Mouse (Mus musculus) spleen, postnatal 10 days (tissue): ENCODE data around the gene Ercc1.

Experiments
- DNase-seq, 2 experiments: peaks; one replicate each; pipeline ENCODE4 v3.0.0; 2021 to 2022; ENCODE audit warnings: low spot score in 2 of 2

Gene Ercc1

GRCm38 (mm10) chr7:19337122-19337521, 7.5 kb upstream of the Ercc1 start:
- DNase-seq, result no peak

- no peak for DNase-seq
Measured at GRCm38 (mm10) chr7:19338060-19338459, 6.5 kb upstream of the Ercc1 start.

DNA sequence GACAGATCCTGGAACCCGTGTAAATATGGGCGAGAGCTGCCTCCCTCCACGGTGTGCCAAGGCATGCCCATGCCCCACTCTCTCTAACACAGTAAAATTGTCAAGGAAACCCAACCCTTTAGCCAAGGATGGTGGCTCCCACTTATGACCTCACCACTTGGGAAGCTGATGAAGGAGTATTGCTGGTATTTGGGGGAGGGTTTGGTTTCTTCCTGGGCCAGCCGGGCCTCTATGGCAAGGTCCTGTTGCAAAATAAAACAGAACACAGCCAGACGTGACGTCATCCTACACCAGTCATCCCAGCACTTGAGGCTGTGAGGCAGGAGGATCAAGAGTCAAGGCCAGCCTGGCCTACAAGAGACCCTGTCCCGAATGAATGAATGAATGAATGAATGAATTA, 6.0 kb upstream of the Ercc1 start:
- no peak for DNase-seq

DNA sequence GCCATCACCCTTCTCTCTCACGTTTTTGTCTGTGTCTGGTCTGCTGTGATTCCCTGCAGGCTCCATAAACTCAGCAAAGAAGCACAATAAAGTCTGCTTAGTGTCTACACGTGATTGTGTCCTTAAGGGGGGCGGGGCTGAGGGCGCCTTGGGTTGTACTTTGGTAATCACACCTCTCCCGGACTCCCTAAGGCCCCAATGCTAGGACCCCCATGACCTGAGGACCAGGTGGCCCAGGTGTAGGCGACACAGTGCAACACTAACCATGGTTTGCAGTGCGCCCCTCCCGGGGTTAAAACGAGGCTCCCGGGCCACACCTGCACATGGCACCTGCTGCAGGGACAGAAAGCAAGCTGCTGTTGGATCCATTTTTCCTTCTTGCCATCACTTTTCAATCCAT, 3.3 kb upstream of the Ercc1 start:
- no peak for DNase-seq

DNA sequence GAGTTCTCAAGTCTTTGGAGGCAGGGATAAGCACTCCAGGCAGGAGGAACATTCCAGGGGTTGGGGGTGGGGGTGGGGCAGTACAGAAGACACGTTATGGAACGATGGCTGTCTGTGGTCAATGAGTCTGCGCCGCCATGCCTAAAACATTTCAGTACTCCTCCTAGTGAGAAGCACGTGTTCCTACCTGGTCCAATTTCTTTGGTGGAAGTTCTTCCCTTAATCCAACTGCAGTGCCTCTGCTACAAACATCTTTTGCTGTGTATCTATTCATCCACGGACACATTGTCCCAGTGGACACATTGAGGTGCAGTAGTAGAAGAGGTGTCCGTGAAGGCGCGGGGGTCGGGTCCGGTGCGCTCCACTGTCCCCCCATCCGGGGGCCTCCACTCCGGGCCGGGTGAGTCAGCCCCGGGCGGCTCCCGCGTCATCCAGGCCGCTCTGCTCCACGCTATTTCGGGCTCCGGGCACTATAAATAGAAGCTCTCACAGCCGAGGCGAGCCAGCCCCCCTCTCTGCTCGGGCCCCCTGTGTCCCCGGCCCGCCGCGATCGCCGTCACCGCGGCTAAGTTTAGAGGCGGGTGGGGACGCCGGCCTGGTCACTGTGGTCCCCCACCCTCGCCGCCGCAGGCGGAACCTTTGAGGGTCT, 2.7 kb upstream of the Ercc1 start:
- no peak for DNase-seq

DNA sequence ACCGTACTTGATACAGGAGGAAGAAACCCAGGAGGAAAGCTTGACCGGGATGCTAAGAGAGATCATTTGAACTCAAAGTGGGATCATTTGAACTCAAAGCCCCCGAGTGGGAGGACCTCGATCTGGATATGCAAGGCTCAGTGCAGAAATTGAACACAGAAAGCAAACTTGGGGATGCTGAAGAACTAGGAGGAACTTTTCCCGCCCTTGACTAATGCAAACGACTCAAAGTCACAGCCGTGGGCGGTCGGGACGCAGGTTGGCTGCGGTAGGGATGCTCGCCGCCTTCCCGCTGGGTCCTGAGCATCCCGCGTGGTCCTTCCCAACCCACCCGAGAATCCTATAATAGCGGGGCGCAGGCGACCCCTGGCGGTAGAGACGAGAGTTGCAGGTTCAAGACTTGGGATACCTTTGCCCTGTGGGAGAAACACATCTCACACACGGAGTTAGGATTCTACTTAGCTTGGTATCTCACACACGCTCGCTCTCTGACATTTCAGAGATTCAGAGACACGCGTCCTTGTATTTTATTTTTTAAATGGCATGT, 2.0 kb upstream of the Ercc1 start:
- DNase-seq, result peak; percentile 80 to 82

GRCm38 (mm10) chr7:19343210-19343808, 1.3 kb upstream of the Ercc1 start:
- DNase-seq, result peak; percentile 66 to 84

GRCm38 (mm10) chr7:19344938-19345471, 427 bp downstream of the Ercc1 start:
- DNase-seq, result peak; percentile 90 to 98

DNA sequence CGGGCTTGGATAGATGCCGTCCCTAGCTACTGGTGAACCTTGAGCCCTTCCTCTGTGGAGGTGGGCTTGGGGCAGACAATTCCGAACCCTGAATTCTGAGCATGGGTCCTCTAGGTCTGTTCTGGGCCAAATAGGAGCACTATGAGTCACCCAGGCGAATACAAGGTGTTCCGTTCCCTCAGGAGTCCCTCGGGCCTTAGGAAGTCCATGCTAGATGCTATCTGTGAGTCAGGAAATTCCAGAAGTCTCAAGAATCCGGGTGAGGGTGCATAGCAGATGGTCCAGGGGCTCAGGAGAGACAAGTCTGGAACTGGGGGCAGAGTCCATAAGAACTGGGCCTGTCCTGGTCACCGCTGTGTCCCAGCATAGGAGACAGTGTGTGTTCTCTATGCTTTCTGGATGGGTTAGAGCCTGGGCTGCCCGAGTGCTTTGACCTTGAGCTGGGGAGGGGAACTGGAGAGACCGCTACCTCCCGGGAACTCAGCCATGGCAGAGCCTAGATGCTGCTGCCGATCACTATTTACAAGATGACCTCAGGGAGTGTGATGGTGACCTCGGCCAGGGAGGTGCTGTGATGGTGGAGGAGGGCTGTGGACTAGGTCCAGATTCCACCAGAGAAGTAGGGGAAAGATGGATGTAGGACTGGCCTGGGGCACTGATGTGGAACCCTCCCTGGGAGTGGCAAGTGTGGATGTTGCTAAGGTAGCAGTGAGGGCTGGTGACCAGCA, 4.8 kb downstream of the Ercc1 start:
- DNase-seq, result no peak

DNA sequence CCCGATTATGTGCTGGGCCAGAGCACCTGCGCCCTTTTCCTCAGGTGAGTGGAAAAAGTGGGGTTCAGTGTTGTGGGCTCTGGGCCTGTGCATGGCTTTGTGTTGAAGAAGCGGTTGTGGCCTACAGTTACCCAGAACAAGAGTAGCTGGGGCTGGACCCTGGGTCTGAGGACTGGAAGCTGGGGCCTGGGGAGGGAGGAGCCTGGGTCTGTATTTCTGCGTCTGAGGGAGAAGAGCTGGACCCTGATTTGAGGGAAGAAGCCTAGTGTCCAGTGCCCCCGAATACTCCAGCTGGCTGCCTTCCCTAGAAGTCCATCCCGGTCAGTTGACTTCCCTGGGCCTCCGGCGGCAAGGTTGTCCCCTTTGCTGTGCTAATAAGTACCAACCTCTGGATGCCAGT, 5.6 kb downstream of the Ercc1 start:
- no peak for DNase-seq

DNA sequence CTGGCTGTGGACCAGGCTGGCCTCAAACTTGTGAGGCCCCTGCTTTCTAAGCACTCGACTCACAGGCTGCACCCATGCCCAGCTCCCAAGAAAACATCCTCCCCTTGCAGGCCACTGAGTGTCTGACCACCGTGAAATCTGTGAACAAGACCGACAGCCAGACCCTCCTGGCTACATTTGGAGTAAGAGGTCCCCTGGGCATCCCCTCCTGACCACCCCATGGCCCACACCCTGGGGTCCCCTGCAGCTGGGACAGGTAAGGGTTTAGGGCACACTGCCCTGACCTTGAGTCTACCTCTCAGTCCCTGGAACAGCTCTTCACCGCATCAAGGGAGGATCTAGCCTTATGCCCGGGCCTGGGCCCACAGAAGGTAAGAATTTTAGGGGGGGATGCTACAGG, 10.4 kb downstream of the Ercc1 start:
- DNase-seq, result no peak

GRCm38 (mm10) chr7:19356311-19356710, 11.7 kb downstream of the Ercc1 start:
- DNase-seq, result no peak

GRCm38 (mm10) chr7:19357381-19358375, 13.1 kb downstream of the Ercc1 start:
- peak in 1 of 2 experiments; percentile 15 for DNase-seq

GRCm38 (mm10) chr7:19358634-19359033, 14.1 kb downstream of the Ercc1 start:
- DNase-seq, result peak in 1 of 2 experiments; percentile 23

GRCm38 (mm10) chr7:19359299-19359891, 14.8 kb downstream of the Ercc1 start, which contains the start of the genes Cd3eap and Ppp1r13l:
Cd3eap (minus strand) TSS chr7:19359483.
Ppp1r13l (plus strand) TSS chr7:19359749.
- peak; percentile 78 to 87 for DNase-seq

DNA sequence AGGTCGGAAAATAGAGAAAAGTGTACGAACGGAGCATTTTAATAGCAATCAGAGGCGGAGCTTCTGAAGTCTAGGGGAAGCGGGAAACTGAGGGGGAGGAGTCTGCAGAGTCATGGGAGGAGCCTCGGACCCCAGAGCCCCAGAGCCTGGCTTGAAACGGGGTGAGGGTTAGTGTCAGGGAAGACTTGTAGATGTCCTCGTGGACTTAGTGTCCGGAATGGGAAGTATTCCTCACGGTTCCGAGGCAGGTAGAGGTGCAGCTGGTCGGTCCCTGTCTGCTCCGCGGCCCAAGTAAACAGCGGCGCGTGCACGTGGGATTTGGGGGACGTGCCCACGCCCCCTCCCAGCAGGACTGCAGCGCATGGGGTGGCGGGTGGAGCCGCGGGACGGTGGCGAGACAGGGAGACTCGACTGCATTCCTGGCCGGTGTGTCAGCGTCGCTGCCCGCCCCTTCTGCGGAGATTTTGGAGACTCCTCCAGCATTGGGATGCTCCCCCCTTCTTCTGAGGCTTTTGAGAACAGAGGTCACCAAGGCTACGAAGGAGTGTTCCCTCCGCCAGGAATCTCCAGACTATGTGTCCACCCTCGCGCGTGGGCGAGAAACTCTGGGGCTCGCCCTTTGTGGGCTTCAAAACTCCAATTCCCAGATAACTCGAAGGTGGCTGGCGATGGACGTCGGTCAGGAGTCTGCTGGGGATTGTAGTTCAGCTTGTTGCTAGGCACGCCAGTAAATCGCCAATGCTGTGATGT, 15.5 kb downstream of the Ercc1 start:
- peak; percentile 60 to 78 for DNase-seq

DNA sequence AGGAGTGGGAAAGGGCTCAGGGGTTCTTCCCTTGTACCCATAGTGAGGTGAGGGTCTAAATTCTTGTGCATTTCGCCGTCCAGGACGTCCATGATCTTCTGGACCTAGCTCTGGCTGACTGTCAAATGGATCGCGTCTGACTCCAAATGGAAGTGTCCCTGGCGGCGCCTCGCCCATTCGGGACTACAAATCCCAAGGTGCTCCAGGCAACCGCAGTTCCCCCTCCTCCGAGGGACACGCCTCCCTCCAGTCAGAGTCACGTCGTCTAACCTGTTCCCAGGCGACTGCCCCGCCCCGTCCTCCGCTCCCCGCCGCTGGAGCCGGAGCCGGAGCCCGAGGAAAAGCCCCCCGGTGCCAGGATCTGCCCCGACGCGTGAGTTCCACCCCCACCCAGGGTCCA, 16.4 kb downstream of the Ercc1 start:
- DNase-seq, result peak; percentile 66 to 86

DNA sequence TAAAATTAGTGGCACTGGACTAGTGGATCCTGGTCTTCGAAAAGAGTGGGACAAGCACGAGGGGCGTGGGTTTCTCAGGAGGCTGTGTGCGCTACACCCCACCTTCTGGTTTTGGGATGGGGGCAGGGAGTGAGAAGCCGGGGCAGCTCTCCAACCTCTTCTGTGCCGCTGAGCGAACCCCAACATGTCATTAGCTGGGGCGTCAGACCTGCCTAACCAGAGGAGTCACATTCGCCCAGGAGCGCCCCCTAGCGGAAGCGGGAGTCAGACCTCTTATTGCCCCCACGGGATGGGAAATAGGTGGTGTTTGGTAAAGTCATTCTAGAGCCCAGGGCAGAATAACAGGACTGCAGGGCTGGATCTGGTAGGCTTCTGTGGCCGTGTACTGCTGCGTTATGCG, 17.1 kb downstream of the Ercc1 start:
- peak; percentile 79 to 93 for DNase-seq

GRCm38 (mm10) chr7:19362276-19362675, 17.7 kb downstream of the Ercc1 start:
- DNase-seq, result no peak

DNA sequence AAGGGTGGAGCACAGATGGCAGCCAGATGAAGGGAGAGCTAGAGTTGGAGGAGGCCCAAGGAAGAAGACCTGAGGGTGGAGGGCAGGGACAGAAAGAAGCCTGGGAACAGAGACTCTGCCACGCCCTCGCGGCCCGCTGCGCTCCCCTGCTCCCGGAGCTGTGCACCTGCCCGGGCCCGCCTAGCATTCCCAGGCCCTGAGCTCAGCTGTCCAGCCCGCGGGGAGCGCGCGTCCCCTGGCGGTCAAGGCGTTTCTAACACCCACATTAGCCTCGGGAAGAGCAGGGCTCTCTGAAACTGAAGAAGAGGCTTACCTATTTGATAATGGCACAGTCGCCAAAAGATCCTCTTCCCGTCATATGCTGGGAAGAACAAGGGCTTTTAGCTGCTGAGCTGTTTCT, 19.3 kb downstream of the Ercc1 start:
- DNase-seq, result peak; percentile 68 to 81
